Mouse (Mus musculus) limb, embryonic 12.5 days (tissue): ENCODE data around the gene Sertad1. TPM values are rescaled to one million over a fixed set of nuclear protein-coding genes. Genes with fewer than 3 reads are reported as not detected.

Experiments
- ATAC-seq: fragments of 200-750 bp; cut with Nextera tagmentation; 2 replicates; pipeline ENCODE4 v1.8.0; 2017; ENCODE audit warnings: low read depth, moderate TSS enrichment; ENCODE audit not compliant: insufficient number of reproducible peaks, insufficient read depth, low FRiP score, low TSS enrichment
- H3K27ac ChIP-seq: fragments of 300-500 bp; sonication (generic); 2 replicates; pipeline ENCODE4 v1.5.1; 2016; ENCODE audit warnings: mild to moderate bottlenecking, moderate library complexity
- H3K27me3 ChIP-seq: fragments of 300-500 bp; sonication (generic); 2 replicates; pipeline ENCODE4 v1.6.1; 2016; ENCODE audit warnings: mild to moderate bottlenecking, moderate library complexity
- H3K36me3 ChIP-seq: fragments of 300-500 bp; sonication (generic); 2 replicates; pipeline ENCODE4 v1.6.1; 2016; ENCODE audit warnings: mild to moderate bottlenecking, moderate library complexity
- H3K4me1 ChIP-seq: fragments of 300-500 bp; sonication (generic); replicated peaks from 2 replicates; pipeline ENCODE4 v1.6.1; 2016
- H3K4me2 ChIP-seq: fragments of 300-500 bp; sonication (generic); 2 replicates; pipeline ENCODE4 v1.6.1; 2016; ENCODE audit warnings: mild to moderate bottlenecking, moderate library complexity
- H3K4me3 ChIP-seq: fragments of 300-500 bp; sonication (generic); replicated peaks from 2 replicates; pipeline ENCODE4 v1.5.1; 2016; ENCODE audit warnings: mild to moderate bottlenecking
- H3K9ac ChIP-seq: fragments of 300-500 bp; sonication (generic); replicated peaks from 2 replicates; pipeline ENCODE4 v1.6.1; 2016; ENCODE audit warnings: mild to moderate bottlenecking, moderate library complexity
- H3K9me3 ChIP-seq: fragments of 300-500 bp; sonication (generic); 2 replicates; pipeline ENCODE4 v1.6.1; 2016; ENCODE audit warnings: mild to moderate bottlenecking, moderate library complexity
- WGBS: fragments of 180-500 bp; shearing (Covaris S2); methylation state at CpG from one replicate; pipeline ENCODE4 v1.1.7; 2016; 5-methylcytosine and 5-hydroxymethylcytosine counted together
- polyA plus RNA-seq: library from polyadenylated mRNA; unstranded; fragments of >200 nt; fragmentation: Nextera tagmentation; extraction: Ambion mirVana; gene quantifications from 2 replicates; pipeline ENCODE4 v1.2.1, GENCODE M21; 2016

Sertad1 gene
- polyA plus RNA-seq, 1 experiment from 2014 or later = 29.4 TPM

DNA sequence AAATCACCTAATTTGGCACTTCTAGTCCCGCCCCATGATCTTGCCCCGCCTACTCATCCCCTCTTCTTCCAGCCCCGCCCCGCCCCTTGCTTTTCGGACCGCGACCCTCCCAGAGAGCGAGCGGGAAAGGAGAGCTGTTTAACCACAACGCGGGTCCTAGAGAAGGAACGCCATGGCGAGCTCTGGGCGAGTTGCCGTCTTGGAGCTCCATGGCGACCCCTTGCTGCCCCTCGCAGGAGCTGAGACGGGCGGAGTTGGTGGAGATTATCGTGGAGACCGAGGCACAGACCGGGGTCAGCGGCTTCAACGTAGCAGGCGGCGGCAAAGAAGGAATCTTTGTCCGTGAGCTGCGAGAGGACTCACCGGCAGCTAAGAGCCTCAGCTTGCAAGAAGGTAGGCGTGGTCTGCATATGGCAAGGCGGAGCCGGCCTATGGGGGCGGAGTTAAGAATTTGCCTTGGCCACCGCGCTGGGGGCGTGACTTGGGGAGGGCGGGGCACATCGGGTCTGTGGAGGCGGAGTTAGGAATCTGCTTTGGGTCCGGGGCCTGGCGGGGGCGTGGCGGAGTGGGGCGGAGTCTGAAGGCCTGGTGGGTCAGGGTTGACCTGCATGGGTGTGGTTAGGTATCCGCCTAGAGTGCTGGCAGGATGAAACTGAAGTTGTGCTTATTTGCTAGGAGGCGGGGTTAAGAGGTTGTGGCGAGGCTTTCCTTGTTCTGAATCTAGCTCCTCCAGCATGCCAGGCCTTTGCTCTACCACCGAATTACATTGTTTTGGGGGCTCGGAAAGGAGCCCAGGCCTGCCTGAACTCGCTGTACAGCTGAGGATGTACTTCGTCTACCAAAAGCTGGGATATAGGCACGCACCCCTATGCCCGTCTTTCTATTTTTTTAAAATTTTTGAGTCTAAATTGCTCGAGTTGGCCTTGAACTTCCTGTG, 21.3 kb downstream of the Sertad1 start:
- Histone ChIP-seq H3K9ac (peak overlapping the region; percentile 72), H3K4me2 (peak overlapping the region; percentile 59), H3K4me1 (peaks cover 19% of the 10 kb centered on the region), H3K9me3 (no peaks in the 10 kb centered on the region), H3K27me3 (no peaks in the 10 kb centered on the region), H3K27ac (peak overlapping the region; percentile 99), H3K4me3 (peak overlapping the region; percentile 50), H3K36me3 (no peaks in the 10 kb centered on the region)
- ATAC-seq = peak; percentile 92
- WGBS = under 1% methylated on average over 54 of the region's 54 CpGs

DNA sequence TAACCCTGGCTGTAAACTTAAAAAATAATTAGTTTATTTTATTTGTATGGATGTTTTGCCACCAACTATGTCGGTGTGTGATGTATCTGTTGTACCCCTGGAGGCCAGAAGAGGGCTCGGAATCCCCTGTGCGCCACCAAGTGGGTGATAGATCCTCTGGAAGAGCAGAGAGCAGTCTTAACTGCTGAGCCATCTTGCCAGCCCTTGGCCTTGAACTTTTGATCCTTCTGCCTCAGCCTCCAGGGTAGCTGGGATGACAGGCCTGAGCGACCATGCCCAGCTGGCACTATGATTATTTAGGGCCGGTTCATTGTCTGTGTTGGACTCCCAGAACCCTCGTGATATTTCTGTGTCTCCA, 21.9 kb downstream of the Sertad1 start:
- peak overlapping the region; percentile 59 for H3K4me2 ChIP-seq
- 26% methylated on average over 6 of the region's 6 CpGs for WGBS
- no peaks in the 10 kb centered on the region for H3K36me3 ChIP-seq
- no peaks in the 10 kb centered on the region for H3K9me3 ChIP-seq
- H3K27ac ChIP-seq = peak overlapping the region; percentile 99
- peaks cover 19% of the 10 kb centered on the region for H3K4me1 ChIP-seq
- H3K27me3 ChIP-seq = no peaks in the 10 kb centered on the region
- no peak overlapping the region; the same call in 1 of the 2 replicates for H3K9ac ChIP-seq
- peak; percentile 54; the same call in 1 of the 2 replicates for ATAC-seq
- peak overlapping the region; percentile 50 for H3K4me3 ChIP-seq

DNA sequence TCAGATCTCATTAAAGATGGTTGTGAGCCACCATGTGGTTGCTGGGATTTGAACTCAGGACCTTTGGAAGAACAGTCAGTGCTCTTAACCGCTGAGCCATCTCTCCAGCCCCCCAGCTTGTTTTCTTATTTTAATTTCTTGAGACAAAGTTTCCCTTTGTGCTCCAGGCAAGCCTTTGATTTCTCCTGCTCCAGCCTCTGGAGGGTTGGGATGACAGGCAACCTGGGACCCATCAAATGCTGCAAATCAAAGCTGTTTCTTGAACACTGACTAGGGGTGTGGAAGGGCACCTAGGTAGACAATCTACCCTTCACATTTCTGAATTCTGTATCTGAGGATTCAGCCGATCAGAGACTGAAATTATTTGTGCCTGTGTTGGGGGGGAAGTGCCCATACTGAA, 24.1 kb downstream of the Sertad1 start:
- Histone ChIP-seq H3K27me3 (no peaks in the 10 kb centered on the region), H3K9ac (no peak overlapping the region), H3K4me2 (no peak overlapping the region), H3K27ac (no peak overlapping the region), H3K36me3 (no peaks in the 10 kb centered on the region), H3K4me1 (peaks cover 19% of the 10 kb centered on the region), H3K4me3 (no peak overlapping the region), H3K9me3 (no peaks in the 10 kb centered on the region)
- no peak for ATAC-seq
- WGBS = 91% methylated on average over 2 of the region's 2 CpGs

DNA sequence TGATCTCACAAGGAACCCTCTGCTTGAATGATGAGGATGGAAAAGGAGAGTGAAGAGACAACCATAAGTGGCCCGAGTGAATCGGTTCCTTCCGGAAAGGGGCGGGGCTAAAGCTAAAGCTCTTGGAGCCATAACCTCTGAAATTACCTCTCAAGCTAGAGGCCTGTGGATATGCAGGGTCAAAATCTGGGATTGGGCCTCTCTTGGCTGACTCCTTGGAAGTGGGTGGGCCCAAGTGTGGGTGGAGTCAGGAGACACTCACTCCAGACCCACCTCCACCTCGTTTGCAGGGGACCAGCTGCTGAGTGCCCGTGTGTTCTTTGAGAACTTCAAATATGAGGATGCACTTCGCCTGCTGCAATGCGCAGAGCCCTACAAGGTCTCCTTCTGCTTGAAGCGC, 28.3 kb downstream of the Sertad1 start:
- H3K9ac ChIP-seq = no peak overlapping the region
- H3K27ac ChIP-seq = no peak overlapping the region
- 71% methylated on average over 9 of the region's 9 CpGs for WGBS
- H3K36me3 ChIP-seq = peaks cover 34% of the 10 kb centered on the region
- ATAC-seq = no peak
- H3K4me1 ChIP-seq = no peaks in the 10 kb centered on the region
- H3K9me3 ChIP-seq = 0 out of 2 replicates have a peak, but pooled peaks cover 5% of the 10 kb centered on the region
- H3K4me2 ChIP-seq = no peak overlapping the region
- H3K4me3 ChIP-seq = no peak overlapping the region
- no peaks in the 10 kb centered on the region for H3K27me3 ChIP-seq

DNA sequence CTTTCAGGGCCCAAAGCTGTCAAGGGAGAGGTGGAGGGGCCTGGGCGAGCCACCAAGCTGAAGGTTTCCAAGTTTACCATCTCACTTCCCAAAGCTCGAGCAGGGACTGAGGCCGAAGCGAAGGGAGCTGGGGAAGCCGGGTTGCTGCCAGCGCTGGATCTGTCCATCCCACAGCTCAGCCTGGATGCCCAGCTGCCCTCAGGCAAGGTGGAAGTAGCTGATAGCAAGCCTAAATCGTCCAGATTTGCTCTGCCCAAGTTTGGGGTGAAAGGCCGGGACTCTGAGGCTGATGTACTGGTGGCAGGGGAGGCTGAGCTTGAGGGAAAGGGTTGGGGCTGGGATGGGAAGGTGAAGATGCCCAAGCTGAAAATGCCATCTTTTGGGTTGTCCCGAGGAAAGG, 31.6 kb downstream of the Sertad1 start:
- H3K27ac ChIP-seq = no peak overlapping the region
- ATAC-seq = no peak
- 86% methylated on average over 9 of the region's 9 CpGs for WGBS
- H3K9me3 ChIP-seq = 0 out of 2 replicates have a peak, but pooled peaks cover 6% of the 10 kb centered on the region
- H3K4me2 ChIP-seq = no peak overlapping the region
- H3K4me3 ChIP-seq = no peak overlapping the region
- H3K36me3 ChIP-seq = peaks cover 35% of the 10 kb centered on the region
- no peaks in the 10 kb centered on the region for H3K4me1 ChIP-seq
- no peak overlapping the region for H3K9ac ChIP-seq
- no peaks in the 10 kb centered on the region for H3K27me3 ChIP-seq

DNA sequence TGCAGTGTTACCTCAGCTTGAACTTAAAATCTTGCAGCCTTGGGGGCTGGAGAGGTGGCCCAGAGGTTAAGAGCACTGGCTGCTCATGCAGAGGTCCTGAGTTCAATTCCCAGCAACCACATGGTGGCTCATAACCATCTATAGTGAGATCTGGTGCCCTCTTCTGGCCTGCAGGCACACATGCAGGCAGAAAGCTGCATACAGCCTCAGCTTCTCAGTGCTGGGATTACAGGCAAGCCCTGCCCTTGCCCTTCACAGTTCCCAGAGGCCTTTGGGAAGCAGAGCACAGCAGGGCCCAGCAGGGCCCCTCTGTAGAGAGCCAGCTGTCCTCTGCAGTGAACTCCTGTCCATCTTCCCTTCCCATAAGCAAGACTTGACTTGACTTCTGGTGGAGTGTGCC, 33.4 kb downstream of the Sertad1 start:
- Histone ChIP-seq H3K36me3 (peaks cover 35% of the 10 kb centered on the region), H3K27me3 (no peaks in the 10 kb centered on the region), H3K4me2 (no peak overlapping the region), H3K9ac (no peak overlapping the region), H3K4me1 (no peaks in the 10 kb centered on the region), H3K4me3 (no peak overlapping the region), H3K27ac (no peak overlapping the region), H3K9me3 (0 out of 2 replicates have a peak, but pooled peaks cover 6% of the 10 kb centered on the region)
- no peak for ATAC-seq

DNA sequence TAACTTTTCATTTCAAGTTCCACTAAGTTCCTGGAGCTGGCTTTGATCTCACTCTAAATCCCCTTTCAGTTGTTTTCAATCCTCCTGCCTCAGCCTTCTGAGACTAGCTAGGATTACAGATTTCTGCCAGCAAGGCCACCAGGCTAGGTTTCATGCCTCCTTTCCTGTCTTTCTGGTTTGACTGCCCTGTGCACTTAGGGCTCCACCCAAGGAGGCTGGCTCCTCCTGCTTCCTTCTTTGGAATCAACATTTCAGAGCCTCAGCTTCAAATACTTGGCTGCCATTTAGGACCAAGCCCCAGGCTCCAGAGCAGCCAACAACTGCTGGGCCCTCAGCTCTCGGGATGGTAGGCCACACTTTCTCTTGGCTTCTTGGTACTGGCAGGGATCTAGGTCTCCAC, 33.9 kb downstream of the Sertad1 start:
- no peak overlapping the region for H3K27ac ChIP-seq
- no peaks in the 10 kb centered on the region for H3K4me1 ChIP-seq
- H3K9ac ChIP-seq = no peak overlapping the region
- H3K4me3 ChIP-seq = no peak overlapping the region
- 50% methylated on average over 1 of the region's 1 CpGs for WGBS
- H3K27me3 ChIP-seq = no peaks in the 10 kb centered on the region
- H3K4me2 ChIP-seq = no peak overlapping the region
- H3K9me3 ChIP-seq = 0 out of 2 replicates have a peak, but pooled peaks cover 6% of the 10 kb centered on the region
- peaks cover 35% of the 10 kb centered on the region for H3K36me3 ChIP-seq
- ATAC-seq = no peak

DNA sequence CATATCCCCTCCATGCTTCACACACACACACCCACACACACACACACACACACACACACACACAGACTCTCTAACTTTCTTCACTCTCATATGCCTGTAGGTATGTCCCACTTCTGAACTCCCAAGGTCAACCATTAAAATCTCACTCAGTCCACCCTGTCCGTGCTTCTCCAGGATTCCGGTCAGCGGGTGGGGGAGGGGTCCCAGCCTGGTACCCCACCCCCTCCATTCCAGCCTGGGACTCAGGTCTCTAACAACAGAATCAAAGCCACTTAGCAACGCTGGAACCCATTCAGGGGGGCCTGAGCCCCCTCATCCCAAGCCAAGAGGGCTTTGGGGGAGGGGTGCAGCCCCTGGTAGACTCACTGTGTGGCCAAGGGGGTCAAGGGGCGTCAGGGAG, 36.3 kb downstream of the Sertad1 start, which contains the start of gene Hipk4:
Gene Hipk4, plus strand, starts transcription at position 301 of the 400 bp plus-strand sequence.
- no peaks in the 10 kb centered on the region for H3K27me3 ChIP-seq
- peaks cover 19% of the 10 kb centered on the region for H3K36me3 ChIP-seq
- H3K27ac ChIP-seq = no peak within 1 kb of the TSS
- 72% methylated on average over 5 of the region's 5 CpGs for whole genome bisulfite sequencing
- no peak for ATAC-seq
- H3K4me2 ChIP-seq = no peak within 1 kb of the TSS
- 0 out of 2 replicates have a peak, but pooled peaks cover 6% of the 10 kb centered on the region for H3K9me3 ChIP-seq
- H3K4me1 ChIP-seq = no peaks in the 10 kb centered on the region
- H3K4me3 ChIP-seq = no peak within 1 kb of the TSS
- H3K9ac ChIP-seq = no peak within 1 kb of the TSS

DNA sequence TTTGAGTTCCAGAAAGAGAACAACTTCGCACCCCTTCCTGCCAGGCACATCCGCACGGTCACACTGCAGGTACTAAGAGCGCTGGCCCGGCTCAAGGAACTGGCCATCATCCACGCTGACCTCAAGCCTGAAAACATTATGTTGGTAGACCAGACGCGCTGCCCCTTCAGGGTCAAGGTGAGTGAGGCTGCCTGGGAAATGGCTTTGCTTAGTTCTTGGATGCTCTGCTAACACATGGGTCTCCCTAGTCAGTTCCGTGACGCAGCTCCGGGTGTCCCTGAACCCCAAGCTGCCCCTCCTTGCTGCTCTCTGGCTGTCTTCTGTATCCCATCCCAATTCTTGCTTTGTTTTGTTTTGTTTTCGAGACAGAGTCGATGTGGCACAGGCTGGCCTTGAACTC, 37.1 kb downstream of the Sertad1 start:
- Histone ChIP-seq H3K4me1 (no peaks in the 10 kb centered on the region), H3K9ac (no peak overlapping the region), H3K36me3 (peaks cover 13% of the 10 kb centered on the region), H3K9me3 (0 out of 2 replicates have a peak, but pooled peaks cover 6% of the 10 kb centered on the region), H3K4me2 (no peak overlapping the region), H3K27me3 (no peaks in the 10 kb centered on the region), H3K27ac (no peak overlapping the region), H3K4me3 (no peak overlapping the region)
- ATAC-seq = no peak
- 92% methylated on average over 13 of the region's 13 CpGs for WGBS

DNA sequence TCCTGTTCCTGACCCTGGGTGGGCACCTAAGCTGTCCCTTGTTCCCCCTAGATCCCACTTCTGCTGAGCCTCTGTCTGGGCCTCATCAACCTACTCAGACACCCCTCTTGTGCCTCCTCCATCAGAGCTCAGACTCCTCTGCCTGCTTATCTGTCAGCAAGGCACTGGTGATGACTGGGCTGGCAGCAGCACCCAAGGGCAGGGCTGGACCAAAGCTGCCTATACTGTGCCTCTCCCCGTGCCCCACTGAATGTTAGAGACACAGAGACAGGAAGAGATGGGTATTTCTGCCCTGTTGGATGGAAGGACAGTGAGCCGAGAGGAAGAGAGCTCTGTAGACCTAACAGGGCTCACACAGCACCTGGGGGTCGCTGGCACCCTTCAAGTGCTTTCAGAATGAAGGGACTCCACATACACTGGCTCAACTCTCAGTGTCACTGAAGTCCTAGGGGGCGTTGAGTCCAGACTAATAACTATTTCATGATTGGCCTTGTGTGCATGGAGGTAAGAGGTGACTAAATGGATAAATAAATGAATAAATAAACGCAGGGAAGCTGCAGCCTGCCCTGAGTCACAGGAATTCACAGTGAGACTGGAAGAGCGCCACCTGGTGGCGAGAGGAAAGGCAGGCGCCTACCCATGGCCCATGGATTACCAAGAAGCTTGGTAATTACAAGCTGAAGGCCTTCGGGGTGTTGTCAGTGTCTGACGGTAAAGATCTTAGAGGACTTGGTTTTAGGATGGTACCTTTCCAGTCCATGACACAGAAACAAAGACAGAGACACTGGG, 39.5 kb downstream of the Sertad1 start:
- peak; percentile 46; the same call in 1 of the 2 replicates for ATAC-seq

DNA sequence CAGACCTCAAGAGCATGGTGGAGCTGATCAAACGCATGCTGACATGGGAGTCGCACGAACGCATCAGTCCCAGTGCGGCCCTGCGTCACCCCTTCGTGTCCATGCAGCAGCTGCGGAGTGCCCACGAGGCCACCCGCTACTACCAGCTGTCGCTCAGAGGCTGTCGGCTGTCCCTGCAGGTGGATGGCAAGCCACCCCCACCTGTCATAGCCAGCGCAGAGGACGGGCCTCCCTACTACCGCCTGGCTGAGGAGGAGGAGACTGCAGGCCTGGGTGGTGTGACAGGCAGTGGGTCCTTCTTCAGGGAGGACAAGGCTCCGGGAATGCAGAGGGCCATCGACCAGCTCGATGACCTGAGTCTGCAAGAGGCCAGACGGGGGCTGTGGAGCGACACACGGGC, 42.4 kb downstream of the Sertad1 start:
- 81% methylated on average over 21 of the region's 21 CpGs for WGBS
- no peak overlapping the region for H3K4me3 ChIP-seq
- no peaks in the 10 kb centered on the region for H3K4me1 ChIP-seq
- H3K9me3 ChIP-seq = no peaks in the 10 kb centered on the region
- ATAC-seq = no peak
- H3K4me2 ChIP-seq = no peak overlapping the region
- H3K27ac ChIP-seq = no peak overlapping the region
- H3K9ac ChIP-seq = no peak overlapping the region
- H3K27me3 ChIP-seq = no peaks in the 10 kb centered on the region
- peaks cover 49% of the 10 kb centered on the region for H3K36me3 ChIP-seq

More for the DNA sequence above, 39.5 kb downstream of the Sertad1 start:
- Histone ChIP-seq H3K4me1 (no peaks in the 10 kb centered on the region), H3K27me3 (no peaks in the 10 kb centered on the region), H3K4me3 (no peak overlapping the region), H3K27ac (no peak overlapping the region), H3K9ac (no peak overlapping the region), H3K4me2 (no peak overlapping the region), H3K9me3 (no peaks in the 10 kb centered on the region), H3K36me3 (peaks cover 24% of the 10 kb centered on the region)
- 24% methylated on average over 10 of the region's 10 CpGs for WGBS
